Mouse (Mus musculus): ENCODE results near the gene Spg20.

DNA sequence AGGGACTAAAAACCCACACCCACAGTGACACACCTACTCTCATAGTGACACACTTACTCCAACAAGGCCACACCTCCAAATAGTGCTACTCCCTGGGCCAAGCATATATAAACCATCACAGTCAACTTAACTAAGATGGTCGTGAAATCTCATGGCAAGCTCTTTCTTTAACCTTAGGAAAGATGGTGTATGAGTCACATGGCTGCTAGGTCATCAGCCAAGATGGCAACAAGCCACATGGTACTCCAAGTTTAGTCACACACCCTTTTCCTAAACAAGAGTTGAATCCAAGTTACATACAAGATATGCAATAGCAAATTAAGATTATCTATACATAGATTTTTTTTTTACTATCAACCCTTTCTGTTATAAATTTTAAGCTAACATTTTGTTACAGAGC, 18.7 kb upstream of the Spg20 start:
- TF ChIP-seq CTCF (IDR thresholded peaks at IDR 0.05; ENCODE audit: insufficient read depth, low read length), result no peak
- TF ChIP-seq POLR2A (IDR thresholded peaks at IDR 0.05; ENCODE audit: borderline replicate concordance, extremely low read depth, low read depth, low read length), result no peak

Data from lung, adult 2 months (tissue).